Mouse (Mus musculus) heart, adult 9 months (tissue): ENCODE measurements at regions not wholly inside any gene's neighbourhood (a gene's known extent, or its start where the extent isn't known, plus 50 kb on each side); places are given as distances from the start of the nearest gene placed in this dataset.

Source experiments
- DNase-seq, 2 experiments: peaks; one replicate each; pipeline ENCODE4 v3.0.0; 2022; ENCODE audit warnings: low spot score in 2 of 2

DNA sequence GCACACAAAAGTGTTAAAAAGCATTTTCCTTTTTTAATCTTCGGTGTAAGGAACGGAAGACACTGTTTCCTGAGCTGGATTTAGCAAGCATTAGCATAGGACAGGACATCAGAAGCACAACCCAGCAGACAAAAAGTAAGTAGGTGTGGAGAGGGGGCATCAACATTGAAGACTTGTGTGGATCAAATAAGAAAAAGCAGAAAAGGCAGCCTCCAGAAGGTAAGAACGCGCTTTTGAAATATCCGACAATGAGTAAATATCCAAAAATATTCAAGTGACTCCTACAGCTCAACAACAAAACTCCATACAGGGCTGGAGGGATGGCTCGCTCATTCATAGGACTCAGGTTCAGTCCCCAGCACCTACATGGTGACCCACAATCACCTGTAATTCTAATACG, 286.9 kb downstream of the Pdcd6ip start:
- no peak for DNase-seq

DNA sequence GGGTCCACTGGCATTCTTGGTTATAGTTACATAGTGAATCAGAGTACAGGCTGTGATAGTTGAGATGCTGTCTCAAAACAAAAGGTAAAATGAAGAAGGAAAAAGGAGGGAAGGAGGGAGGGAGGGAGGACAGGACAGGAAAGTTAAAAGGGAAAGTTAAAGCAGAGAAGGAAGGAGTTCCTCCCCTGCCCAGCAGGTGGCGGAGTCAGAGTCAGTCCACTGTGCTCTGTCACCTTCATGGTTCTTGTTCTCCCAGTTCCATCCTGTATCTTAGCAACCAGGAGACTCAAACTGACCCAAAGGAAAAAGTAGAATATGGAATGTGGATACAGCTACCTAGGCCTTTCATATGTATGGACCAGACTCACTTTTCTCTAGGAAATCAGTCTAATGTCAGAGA, 288.3 kb downstream of the Pdcd6ip start:
- DNase-seq = no peak

DNA sequence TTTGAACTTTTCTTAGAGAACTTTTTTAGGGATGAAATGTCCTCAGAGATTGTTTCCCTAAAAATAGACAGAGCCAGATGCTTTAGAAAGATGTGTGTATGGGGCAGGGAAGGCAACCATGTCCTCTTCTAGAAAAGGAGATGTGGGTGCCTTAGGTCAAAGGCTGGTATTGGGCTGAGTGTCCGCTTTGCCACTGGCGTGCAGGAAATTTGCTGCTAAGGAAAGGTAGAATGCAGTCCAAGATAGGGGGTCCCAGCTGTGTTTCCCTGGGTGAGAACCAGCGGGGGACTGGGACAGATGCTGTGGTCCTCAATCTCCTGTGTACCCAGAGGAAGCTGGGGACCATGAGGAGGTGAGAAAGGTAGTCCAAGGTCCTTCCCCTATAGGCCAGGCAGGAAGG, 291.0 kb downstream of the Pdcd6ip start:
- no peak for DNase-seq

DNA sequence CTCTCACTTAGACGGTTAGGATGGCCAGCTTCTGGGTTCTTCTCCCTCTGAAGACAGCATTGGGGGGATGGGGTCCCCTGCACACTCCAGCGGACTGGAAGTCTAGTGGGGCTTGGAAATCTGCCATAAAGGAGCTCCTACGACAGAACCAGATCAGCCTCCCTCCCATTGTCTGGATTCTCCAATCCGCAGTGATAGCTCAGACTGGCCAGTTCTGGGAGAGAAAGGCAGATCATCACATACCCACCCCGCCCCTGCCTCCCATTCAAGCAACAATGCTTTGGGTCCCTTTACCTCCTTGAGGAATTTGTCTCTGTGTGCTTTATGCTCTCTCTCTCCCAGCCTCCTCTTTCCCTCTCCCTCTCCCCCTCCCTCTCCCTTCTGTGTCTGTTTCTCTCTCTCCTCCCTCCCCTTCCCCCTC, 292.5 kb downstream of the Pdcd6ip start:
- DNase-seq = no peak

DNA sequence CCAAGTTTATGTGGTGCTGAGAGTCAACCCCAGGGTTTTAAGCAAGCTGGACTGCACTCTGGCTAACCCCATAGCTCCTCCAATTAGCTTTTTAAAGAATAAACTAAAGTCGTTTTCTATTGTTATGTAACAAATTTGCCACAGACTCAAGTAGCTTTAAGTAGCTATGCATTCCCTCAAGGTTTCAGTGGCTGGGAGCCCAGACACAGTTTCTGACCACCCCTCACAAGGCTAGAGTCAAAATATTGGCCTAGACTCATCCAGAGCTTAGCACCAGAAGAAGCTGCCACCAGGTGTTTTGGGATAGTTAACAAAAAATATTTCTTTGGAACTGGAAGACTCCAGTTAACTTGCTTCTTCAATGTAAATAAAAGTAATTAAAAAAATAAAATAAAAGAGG, 293.4 kb downstream of the Pdcd6ip start:
- no peak for DNase-seq

DNA sequence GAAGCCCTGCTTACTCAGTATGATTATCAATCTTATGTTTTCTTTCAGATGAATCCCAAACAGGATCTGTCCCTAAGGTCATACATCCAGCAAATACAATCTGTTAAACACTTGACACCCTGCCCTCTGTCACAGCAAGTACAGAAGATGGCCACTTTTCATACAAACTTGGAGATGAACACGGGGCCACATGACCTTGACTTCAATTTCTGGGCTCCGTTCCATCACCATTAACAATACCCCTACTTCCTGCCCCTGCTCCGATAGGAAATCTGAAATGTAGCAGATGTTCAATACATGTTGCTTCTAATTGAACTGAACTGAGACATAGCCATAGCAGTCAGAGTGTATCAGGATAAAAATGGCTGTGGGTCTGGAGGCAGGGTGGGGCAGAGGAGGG, 294.2 kb downstream of the Pdcd6ip start:
- no peak for DNase-seq

DNA sequence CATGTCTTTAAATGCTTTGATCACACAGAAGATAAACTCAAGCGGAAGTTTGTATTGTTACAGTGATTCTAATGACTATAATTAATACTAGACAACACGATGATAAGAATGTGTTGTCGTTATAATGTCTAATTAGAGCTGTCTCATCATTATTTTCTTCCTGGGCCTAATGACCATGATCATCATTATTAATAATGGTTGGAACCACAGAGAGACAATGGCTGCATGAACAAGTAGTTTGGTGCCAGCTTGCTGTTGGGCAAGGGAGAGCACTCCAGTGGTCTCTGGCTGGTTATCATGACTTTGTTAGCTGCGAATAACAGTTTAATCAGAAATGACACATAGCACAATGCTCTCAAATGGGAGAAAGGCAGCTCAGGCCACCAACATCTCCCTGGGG, 296.4 kb downstream of the Pdcd6ip start:
- no peak for DNase-seq

DNA sequence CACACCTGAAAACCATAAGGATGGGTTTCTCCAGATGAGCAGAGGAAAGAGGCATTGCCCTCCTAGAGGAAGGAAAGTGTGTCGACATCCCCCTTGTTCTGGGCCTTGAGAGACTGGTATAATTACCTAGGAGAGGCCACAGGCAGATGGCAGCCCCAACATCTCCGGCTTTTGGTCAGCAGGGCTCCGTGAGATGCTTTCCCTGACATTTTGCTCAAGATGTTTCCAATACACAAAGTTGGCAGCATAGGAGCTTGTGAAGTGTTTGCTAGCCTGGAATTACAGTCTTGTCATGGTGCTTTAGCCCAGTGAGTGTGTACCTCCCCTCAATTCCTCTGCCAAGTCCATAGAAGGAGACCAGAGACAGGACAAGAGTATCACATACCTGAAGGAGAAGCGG, 299.5 kb downstream of the Pdcd6ip start:
- DNase-seq = no peak

DNA sequence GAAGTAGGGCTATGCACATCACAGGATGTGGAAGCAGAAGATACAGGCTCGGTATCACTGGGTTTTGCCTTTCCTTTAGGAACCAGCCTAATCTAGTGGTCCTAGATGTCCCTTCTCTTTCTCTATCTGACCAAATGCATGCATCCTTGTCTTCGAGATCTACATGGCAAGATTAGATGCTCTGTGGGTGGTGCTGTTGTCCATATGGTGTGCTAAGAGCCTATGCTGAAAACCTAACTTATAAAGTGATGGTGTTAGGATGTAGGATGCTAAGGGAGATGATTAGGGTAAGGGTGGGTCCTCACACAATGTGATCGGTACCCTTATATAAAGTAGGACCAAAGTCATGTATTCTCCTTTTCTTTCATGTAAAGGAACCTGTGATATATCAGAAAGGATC, 313.7 kb downstream of the Pdcd6ip start:
- no peak for DNase-seq

DNA sequence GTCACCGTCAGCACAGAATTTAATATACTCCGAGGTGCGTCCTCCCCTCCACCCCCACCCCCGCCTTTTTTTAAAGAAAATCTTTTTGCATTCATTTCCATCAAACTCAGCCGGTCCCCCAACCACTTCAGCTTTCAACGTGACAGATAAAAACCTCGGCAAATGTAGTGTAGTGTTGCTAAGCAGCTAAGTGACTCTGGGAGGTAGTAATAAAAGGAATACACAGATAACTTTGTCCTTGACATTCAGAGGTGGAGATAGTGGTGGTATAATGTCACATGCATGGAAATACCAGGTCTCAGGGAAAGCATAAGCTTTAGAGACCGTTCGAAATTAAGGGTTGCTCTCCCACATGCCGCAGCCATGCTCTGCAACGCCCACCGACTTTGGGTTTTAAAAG, 320.7 kb downstream of the Pdcd6ip start:
- no peak for DNase-seq

DNA sequence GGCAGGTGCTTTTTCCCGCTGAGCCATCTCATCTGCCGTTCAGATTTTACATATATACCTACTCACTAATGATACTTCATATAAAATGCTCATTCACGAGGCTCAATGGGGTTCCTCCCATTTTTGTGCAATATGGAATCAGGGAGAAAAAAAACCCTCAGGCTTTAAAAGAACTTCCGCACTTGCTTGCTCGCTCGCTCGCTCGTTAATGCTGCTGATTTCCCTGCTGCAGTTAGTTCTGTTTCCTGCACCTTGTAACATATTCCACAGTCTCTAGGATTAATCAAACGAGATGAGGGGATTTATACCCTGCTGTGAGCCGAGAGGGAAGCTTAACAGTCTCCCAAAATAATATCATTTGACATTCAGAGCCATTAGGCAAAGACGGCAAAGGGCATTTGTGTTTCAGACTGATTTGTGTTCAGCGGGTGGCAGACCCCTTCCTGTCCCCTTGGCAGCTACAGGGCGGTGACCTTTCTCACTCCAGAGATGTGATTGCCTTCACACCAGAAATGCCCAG, 326.4 kb downstream of the Pdcd6ip start:
- no peak for DNase-seq

DNA sequence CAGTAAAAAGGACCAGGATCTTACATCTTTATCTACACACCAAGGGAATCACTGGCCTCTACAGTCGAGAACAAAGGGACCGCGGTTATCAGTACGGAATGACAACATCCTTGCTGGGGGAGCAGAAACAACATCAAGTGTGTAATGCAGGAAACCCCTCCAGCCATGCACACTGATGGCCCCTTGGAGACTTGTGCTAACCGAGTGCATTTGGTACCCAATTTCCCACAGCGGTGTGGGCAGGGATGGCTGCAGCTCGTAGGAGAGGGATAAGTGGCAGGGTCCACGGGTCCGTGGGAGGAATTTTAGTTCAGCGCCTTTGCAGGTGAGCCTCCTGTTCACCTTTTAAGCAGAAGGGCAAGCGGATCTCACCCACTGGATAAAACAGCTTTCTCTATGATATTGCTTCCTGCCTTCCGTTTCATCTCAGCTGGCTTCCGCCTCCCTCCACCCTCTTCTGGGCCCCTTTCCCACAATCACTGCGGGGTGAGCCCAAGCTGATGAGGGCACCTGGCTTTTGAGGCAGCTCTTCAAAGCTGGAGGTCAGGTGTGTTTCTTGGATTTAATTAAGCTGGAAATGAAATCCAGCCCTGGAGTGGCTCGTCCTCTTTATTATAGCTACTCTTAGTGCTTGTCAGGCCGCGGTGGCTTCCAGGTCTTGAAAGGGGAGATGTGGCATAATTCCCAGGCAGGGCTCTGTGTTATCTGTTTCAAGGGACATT, 327.5 kb downstream of the Pdcd6ip start:
- no peak for DNase-seq

DNA sequence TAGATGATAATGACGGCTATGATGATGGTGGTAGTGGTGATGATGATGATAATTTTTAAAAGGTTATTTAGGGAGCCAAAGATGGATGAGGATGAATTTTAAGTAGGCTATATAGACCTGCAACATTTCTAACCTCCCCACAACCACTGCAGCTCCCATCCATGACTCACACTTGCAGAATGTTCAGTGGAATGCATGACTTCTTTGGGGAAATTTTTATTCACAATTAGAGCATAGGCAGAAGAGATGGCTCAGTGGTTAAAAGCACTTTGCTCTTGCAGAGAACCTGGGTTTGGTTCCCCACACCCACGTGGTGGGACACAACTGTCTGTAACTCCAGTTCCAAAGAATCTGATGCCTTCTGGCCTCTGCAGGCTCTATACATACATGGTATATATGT, 329.5 kb downstream of the Pdcd6ip start:
- no peak for DNase-seq

DNA sequence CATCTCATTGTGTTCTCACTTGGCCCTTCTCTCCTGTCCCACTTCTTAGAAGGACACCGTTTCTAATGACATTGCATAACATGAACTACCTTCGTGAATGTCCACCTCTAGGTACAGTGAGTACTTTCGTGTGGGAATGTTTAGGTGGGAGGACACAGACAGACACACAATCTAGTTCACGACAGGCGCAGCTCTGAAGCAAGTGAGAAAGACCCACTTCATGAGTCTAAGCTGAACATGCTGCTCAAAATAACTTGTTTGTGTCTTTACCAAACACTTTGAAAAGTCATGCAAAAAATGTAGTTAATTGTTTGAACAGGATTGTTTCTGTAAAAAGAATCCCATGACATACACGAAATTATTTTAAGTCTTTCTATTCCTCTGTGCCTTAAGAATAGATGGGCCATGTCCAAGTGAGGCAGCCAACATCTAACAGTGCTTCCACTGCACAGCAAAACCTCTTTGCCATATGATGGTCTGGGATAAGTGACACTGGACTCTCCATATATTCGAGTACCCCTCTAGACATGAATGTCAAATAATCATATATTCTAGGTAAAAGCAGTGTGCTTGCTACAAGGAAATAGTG, 336.2 kb downstream of the Pdcd6ip start:
- no peak for DNase-seq

DNA sequence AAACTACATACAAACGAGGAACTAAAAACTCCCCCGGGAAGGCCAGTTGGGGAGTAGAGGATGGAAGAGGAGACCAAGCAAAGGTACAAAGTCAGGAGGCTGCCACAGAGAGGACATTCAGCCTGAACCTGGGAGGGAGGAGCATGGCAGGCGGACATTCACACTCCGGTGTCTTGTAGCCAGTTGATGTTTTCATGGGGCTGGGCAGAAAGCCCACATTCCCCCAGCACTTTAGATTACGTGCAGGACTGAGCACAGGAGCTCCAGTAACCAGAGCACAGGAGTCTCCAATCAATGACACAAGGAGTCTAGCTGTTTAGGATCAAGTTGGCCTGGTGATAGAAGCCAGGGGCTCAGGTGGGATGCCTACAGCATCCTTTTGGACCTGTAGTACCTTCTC, 360.1 kb downstream of the Pdcd6ip start:
- no peak for DNase-seq

DNA sequence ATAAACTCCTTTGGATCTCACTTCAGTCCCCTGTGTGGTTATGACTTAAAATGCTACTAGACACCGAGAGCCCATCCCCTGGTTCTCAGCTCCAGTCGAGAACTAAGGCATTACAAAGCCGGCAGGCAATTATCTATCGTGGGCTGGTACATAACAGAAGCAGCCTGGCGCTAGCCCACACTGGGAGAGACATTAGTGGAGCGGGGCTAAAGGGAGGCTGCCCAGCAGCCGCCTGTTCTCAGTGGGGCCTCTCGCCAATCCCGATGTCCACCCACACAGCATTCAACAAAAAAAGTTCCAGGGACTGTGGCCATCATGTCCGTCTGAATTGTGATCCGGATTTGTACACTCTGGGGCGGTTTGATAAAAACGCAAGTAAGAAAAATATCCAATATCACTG, 361.5 kb downstream of the Pdcd6ip start:
- DNase-seq = no peak

DNA sequence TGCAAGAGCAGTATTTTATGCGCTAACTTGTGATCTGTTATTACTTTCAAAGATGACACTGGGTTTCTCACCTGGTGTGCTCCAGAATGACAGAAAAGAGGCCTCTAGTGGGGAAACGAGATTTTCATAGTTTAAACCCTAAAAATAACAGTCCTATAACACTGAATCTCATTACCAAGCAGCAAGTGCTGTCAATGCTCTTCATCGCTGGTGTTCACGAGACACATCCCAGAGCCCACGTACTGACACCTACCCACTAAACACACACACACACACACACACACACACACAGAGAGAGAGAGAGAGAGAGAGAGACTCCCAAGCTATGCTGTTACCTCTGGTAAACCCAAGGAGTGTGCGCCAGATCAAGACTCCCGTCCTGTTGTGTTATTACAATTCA, 365.9 kb downstream of the Pdcd6ip start:
- no peak for DNase-seq

DNA sequence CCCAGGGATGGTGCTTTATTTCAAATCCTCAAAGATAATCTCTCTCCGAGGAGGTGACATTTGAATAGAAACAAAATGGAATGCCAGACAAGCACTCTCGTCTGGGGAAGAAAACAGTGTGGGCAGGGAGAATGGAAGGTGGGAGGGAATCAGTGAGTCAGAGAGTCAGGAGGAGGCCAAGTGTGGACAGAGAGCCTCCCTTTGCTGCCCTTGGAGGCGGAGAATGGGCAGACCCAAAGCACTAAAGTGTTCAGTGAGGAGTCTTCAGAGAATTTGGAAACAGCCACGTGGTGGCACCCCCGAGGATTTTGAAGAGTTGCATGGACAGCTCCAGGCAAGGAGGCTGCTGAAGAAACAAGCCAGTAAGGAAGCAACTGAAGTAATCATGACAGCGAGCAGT, 367.2 kb downstream of the Pdcd6ip start:
- DNase-seq = no peak

DNA sequence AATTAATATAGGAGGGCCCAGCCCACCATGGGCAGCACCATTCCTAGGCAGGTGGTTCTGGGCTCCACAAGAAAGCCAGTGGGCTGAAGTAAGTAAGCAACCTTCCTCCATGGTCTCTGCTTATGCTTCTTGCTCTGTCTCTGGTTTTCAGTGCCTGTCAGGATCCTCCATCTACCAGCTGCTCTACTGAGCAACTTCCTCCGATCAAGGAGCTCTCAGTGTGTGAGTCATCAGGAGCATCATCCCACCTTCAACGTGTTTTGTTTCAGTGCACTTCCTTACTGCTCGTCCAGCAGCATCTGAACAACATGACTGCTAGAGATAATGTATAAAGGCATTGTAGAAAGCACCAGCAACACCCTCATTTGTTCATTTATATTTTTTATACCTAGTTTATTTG, 368.0 kb downstream of the Pdcd6ip start:
- DNase-seq = no peak

DNA sequence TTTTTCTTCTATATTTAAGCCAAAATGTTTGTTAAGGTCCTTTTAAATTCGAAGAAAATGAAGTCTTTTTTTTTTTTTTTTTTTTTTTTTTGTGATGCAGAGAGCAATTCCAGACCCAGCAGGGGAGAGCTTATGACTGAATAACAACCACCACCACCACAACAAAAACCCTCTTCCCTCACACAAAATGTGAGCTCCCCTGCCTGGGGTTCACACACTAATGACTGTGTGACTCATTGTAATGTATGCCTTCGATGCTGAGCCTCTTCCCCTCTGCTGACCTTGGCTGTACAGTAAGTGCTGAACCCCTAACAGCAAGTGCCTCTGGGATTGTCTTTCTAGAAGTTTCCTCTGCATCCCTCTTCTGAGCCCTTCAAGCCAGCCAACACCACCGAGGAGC, 383.6 kb downstream of the Pdcd6ip start:
- no peak for DNase-seq

DNA sequence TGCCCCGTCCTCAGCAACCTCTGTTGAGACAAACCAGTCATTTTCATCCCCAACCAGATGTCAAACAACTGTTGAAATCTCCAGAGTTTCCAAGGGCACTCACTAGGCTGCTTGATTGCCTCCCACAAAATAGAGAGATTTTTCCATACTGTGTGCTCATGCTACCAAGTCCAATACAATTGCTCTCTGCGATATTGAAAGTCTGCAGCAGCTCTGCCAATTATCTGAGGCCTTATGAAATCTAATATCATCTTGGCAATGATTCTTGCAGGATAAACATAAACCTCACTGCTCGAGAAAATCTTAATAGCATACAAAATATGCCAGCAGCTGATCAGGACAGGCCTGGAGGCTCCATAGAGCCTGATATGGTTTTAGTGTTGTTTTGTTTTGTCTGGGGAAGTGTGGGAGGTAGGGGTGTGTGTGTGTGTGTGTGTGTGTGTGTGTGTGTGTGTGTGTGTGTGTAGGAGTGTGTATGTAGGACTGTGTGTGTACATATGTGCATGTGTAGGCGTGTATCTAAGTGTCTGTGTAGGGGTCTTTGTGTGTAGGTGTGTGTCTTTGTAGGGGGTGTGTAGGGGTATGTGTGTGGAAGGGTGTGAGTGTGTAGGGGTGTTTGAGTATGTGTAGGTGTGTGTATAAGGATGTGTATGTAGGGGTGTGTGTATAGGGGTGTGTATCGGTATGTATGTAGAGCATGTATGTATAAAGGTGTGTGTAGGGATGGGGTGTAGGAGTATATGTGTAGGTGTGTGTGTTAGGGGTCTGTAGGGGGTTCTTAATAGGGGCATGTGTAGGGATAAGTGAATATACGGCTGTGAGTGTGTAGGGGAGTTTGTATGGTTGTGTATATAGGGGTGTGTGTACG, 398.1 kb downstream of the Pdcd6ip start:
- no peak for DNase-seq

DNA sequence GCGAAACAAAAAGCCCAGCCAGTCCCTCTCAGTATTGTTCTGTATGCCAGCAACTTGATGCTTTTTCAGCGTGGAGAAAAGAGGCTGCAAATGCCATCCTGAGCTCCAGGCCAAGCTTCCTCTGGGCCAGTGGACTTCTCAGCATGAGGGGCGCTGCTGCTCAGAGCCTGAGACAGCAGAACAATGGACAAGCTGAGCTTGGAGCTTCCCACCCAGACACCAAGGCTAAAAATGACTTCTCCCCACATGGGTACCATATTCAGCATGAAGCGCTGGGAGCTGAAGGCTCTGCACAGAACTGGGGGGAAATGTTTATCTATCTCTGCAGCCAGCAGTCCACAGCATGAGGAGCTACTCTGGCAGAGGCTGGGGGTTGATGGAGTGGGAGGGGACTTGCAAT, 402.3 kb downstream of the Pdcd6ip start:
- no peak for DNase-seq

DNA sequence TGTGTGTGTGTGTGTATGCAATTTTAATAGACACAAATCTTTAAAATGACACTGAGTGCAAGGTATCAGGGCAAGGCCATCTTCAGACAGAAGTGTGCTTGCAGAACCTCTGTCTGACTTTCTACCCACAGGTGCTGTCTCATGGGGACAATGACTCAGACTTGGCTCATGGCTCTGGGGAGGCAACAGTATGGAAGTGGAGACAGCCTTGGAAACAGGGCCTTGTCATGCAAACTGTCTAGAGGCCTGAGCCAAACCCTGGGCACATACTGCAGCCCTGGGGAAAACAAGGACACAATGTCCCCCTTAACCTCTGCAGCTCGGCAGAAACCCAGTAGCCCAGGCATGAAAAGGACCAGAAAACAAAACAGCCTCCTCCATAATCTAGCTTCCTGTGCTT, 405.6 kb downstream of the Pdcd6ip start:
- DNase-seq = no peak
